Mouse (Mus musculus): Measurements from ENCODE around the gene Drg1. TPM values are rescaled to one million over a fixed set of nuclear protein-coding genes. Genes with fewer than 3 reads are reported as not detected.

Gene Drg1
- polyA plus RNA-seq, 1 experiment from 2014 or later, result 245 TPM

GRCm38 (mm10) chr11:3292711-3293249 lies 26.6 kb upstream of the Drg1 start:
- no peaks in the 10 kb centered on the region for H3K9me3 ChIP-seq (ENCODE audit: control insufficient read depth, low read length)
- peaks cover 15% of the 10 kb centered on the region for H3K4me1 ChIP-seq (ENCODE audit: control insufficient read depth, insufficient read depth, low read length)
- 2% methylated on average over 8 of the region's 8 CpGs for WGBS
- DNase-seq (ENCODE audit: low spot score), result peak; percentile 83
- H3K36me3 ChIP-seq (ENCODE audit: control insufficient read depth, insufficient read depth, low read length), result peaks cover 28% of the 10 kb centered on the region
- H3K27me3 ChIP-seq (ENCODE audit: control insufficient read depth, insufficient read depth, low read length), result no peaks in the 10 kb centered on the region
- H3K27ac ChIP-seq (replicated peaks; ENCODE audit: low read depth, low read length), result peak overlapping the region; percentile 36
- peak overlapping the region; percentile 100 for H3K4me2 ChIP-seq (ENCODE audit: low read depth, severe bottlenecking)
- H3K9ac ChIP-seq (ENCODE audit: low read length), result peak overlapping the region; percentile 100
- peak overlapping the region; percentile 91 for H3K4me3 ChIP-seq (ENCODE audit: low read depth, low read length)
- ATAC-seq (ENCODE audit: insufficient number of reproducible peaks, low FRiP score, low TSS enrichment, low read depth), result no peak

GRCm38 (mm10) chr11:3292062-3292421 lies 25.8 kb upstream of the Drg1 start:
- Histone ChIP-seq H3K4me1 (ENCODE audit: control insufficient read depth, insufficient read depth, low read length) (peaks cover 15% of the 10 kb centered on the region), H3K36me3 (ENCODE audit: control insufficient read depth, insufficient read depth, low read length) (peaks cover 28% of the 10 kb centered on the region), H3K27ac (replicated peaks; ENCODE audit: low read depth, low read length) (peak overlapping the region; percentile 36), H3K27me3 (ENCODE audit: control insufficient read depth, insufficient read depth, low read length) (no peaks in the 10 kb centered on the region), H3K9me3 (ENCODE audit: control insufficient read depth, low read length) (no peaks in the 10 kb centered on the region), H3K4me2 (ENCODE audit: low read depth, severe bottlenecking) (peak overlapping the region; percentile 100), H3K4me3 (ENCODE audit: low read depth, low read length) (peak overlapping the region; percentile 91), H3K9ac (ENCODE audit: low read length) (peak overlapping the region; percentile 100)
- DNase-seq (ENCODE audit: low spot score) (peak; percentile 82), ATAC-seq (ENCODE audit: insufficient number of reproducible peaks, low FRiP score, low TSS enrichment, low read depth) (no peak)
- WGBS, result 0% methylated on average over 8 of the region's 8 CpGs

- no peak for ATAC-seq (ENCODE audit: insufficient number of reproducible peaks, low FRiP score, low TSS enrichment, low read depth)
- Histone ChIP-seq H3K4me1 (ENCODE audit: control insufficient read depth, insufficient read depth, low read length) (peaks cover 15% of the 10 kb centered on the region), H3K4me3 (ENCODE audit: low read depth, low read length) (peak overlapping the region; percentile 91)
Measured at GRCm38 (mm10) chr11:3291311-3292061, 25.3 kb upstream of the Drg1 start.

GRCm38 (mm10) chr11:3290640-3291310 lies 24.6 kb upstream of the Drg1 start:
- H3K4me3 ChIP-seq (ENCODE audit: low read depth, low read length), result peak overlapping the region; percentile 91
- H3K27ac ChIP-seq (replicated peaks; ENCODE audit: low read depth, low read length), result peak overlapping the region; percentile 99; the same call in 1 of the 2 replicates
- H3K9ac ChIP-seq (ENCODE audit: low read length), result peak overlapping the region; percentile 100
- peak overlapping the region; percentile 100 for H3K4me2 ChIP-seq (ENCODE audit: low read depth, severe bottlenecking)
- H3K4me1 ChIP-seq (ENCODE audit: control insufficient read depth, insufficient read depth, low read length), result peaks cover 15% of the 10 kb centered on the region
- DNase-seq (ENCODE audit: low spot score) (peak; percentile 60), ATAC-seq (ENCODE audit: insufficient number of reproducible peaks, low FRiP score, low TSS enrichment, low read depth) (no peak)
- H3K36me3 ChIP-seq (ENCODE audit: control insufficient read depth, insufficient read depth, low read length), result peaks cover 24% of the 10 kb centered on the region
- H3K9me3 ChIP-seq (ENCODE audit: control insufficient read depth, low read length), result no peaks in the 10 kb centered on the region
- H3K27me3 ChIP-seq (ENCODE audit: control insufficient read depth, insufficient read depth, low read length), result no peaks in the 10 kb centered on the region
- under 1% methylated on average over 50 of the region's 50 CpGs for WGBS

More at GRCm38 (mm10) chr11:3291311-3292061, 25.3 kb upstream of the Drg1 start:
- H3K9me3 ChIP-seq (ENCODE audit: control insufficient read depth, low read length), result no peaks in the 10 kb centered on the region
- peak overlapping the region; percentile 100 for H3K4me2 ChIP-seq (ENCODE audit: low read depth, severe bottlenecking)
- H3K27me3 ChIP-seq (ENCODE audit: control insufficient read depth, insufficient read depth, low read length), result no peaks in the 10 kb centered on the region
- H3K9ac ChIP-seq (ENCODE audit: low read length), result peak overlapping the region; percentile 100
- under 1% methylated on average over 26 of the region's 26 CpGs for WGBS
- peaks cover 27% of the 10 kb centered on the region for H3K36me3 ChIP-seq (ENCODE audit: control insufficient read depth, insufficient read depth, low read length)
- peak; percentile 52 for DNase-seq (ENCODE audit: low spot score)
- peak overlapping the region; percentile 36 for H3K27ac ChIP-seq (replicated peaks; ENCODE audit: low read depth, low read length)

GRCm38 (mm10) chr11:3289803-3290639 lies 23.8 kb upstream of the Drg1 start:
- peak; percentile 89 for DNase-seq (ENCODE audit: low spot score)
- ATAC-seq (ENCODE audit: insufficient number of reproducible peaks, low FRiP score, low TSS enrichment, low read depth), result peak; percentile 41
- no peaks in the 10 kb centered on the region for H3K27me3 ChIP-seq (ENCODE audit: control insufficient read depth, insufficient read depth, low read length)
- peaks cover 18% of the 10 kb centered on the region for H3K36me3 ChIP-seq (ENCODE audit: control insufficient read depth, insufficient read depth, low read length)
- H3K27ac ChIP-seq (replicated peaks; ENCODE audit: low read depth, low read length), result peak overlapping the region; percentile 99
- peak overlapping the region; percentile 100 for H3K4me2 ChIP-seq (ENCODE audit: low read depth, severe bottlenecking)
- no peaks in the 10 kb centered on the region for H3K9me3 ChIP-seq (ENCODE audit: control insufficient read depth, low read length)
- peak overlapping the region; percentile 91 for H3K4me3 ChIP-seq (ENCODE audit: low read depth, low read length)
- H3K9ac ChIP-seq (ENCODE audit: low read length), result peak overlapping the region; percentile 100
- peaks cover 15% of the 10 kb centered on the region for H3K4me1 ChIP-seq (ENCODE audit: control insufficient read depth, insufficient read depth, low read length)
- under 1% methylated on average over 86 of the region's 92 CpGs for WGBS

GRCm38 (mm10) chr11:3289302-3289802 lies 23.1 kb upstream of the Drg1 start:
- peak; percentile 89 for DNase-seq (ENCODE audit: low spot score)
- Histone ChIP-seq H3K9ac (ENCODE audit: low read length) (peak overlapping the region; percentile 100), H3K27me3 (ENCODE audit: control insufficient read depth, insufficient read depth, low read length) (no peaks in the 10 kb centered on the region), H3K9me3 (ENCODE audit: control insufficient read depth, low read length) (no peaks in the 10 kb centered on the region), H3K4me3 (ENCODE audit: low read depth, low read length) (peak overlapping the region; percentile 91), H3K27ac (replicated peaks; ENCODE audit: low read depth, low read length) (peak overlapping the region; percentile 99), H3K4me1 (ENCODE audit: control insufficient read depth, insufficient read depth, low read length) (peaks cover 11% of the 10 kb centered on the region), H3K4me2 (ENCODE audit: low read depth, severe bottlenecking) (peak overlapping the region; percentile 100), H3K36me3 (ENCODE audit: control insufficient read depth, insufficient read depth, low read length) (peaks cover 14% of the 10 kb centered on the region)
- WGBS, result 0% methylated on average over 32 of the region's 40 CpGs
- peak; percentile 88 for ATAC-seq (ENCODE audit: insufficient number of reproducible peaks, low FRiP score, low TSS enrichment, low read depth)

- Histone ChIP-seq H3K4me3 (ENCODE audit: low read depth, low read length) (peak within 1 kb of the TSS; percentile 91), H3K27ac (replicated peaks; ENCODE audit: low read depth, low read length) (peak within 1 kb of the TSS; percentile 99), H3K9me3 (ENCODE audit: control insufficient read depth, low read length) (no peaks in the 10 kb centered on the region), H3K4me1 (ENCODE audit: control insufficient read depth, insufficient read depth, low read length) (peaks cover 6% of the 10 kb centered on the region), H3K36me3 (ENCODE audit: control insufficient read depth, insufficient read depth, low read length) (peaks cover 10% of the 10 kb centered on the region; the same call in 1 of the 2 replicates), H3K4me2 (ENCODE audit: low read depth, severe bottlenecking) (peak within 1 kb of the TSS; percentile 100), H3K9ac (ENCODE audit: low read length) (peak within 1 kb of the TSS; percentile 100), H3K27me3 (ENCODE audit: control insufficient read depth, insufficient read depth, low read length) (no peaks in the 10 kb centered on the region)
- peak; percentile 49 for ATAC-seq (ENCODE audit: insufficient number of reproducible peaks, low FRiP score, low TSS enrichment, low read depth)
- WGBS, result under 1% methylated on average over 41 of the region's 41 CpGs
- peak; percentile 76 for DNase-seq (ENCODE audit: low spot score)
Measured at GRCm38 (mm10) chr11:3288521-3289301, 22.5 kb upstream of the Drg1 start, which contains the start of gene Patz1. TSS of gene Patz1 (plus strand) at chr11:3288874.
